Mouse (Mus musculus): ENCODE results near the gene Ankrd33b. TPM values are rescaled to one million over a fixed set of nuclear protein-coding genes. Genes with fewer than 3 reads are reported as not detected.

Ankrd33b gene
- polyA plus RNA-seq, 1 experiment, result 7.6 TPM

DNA sequence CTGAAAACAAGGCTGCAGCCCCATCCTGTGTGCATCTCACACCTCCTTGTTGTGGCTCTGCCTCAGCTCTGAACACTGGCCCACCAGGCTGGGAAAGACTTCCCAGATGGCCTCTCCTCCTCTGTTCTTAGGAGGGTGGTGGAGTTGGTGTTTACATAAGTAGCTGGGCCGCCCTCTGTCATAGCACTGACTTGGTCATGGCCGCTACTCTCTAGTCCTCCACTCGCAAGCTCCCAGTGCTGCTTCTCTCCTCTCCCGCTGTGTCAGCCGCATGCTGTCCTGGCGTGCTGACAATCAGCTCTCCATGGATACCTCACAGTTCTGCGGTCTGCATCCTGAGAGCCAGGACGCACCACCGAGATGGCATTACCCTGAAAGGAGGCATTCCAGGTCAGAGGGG lies 120.5 kb downstream of the Ankrd33b start:
- Histone ChIP-seq H3K4me1 (replicated peaks; ENCODE audit: control insufficient read depth, insufficient read depth, low read length) (peaks cover 9% of the 10 kb centered on the region; the same call in 1 of the 2 replicates), H3K4me3 (ENCODE audit: control insufficient read depth, insufficient read depth, low read length) (no peak overlapping the region), H3K36me3 (ENCODE audit: control insufficient read depth, insufficient read depth, low read length) (no peaks in the 10 kb centered on the region), H3K27me3 (ENCODE audit: control insufficient read depth, insufficient read depth, low read length) (no peaks in the 10 kb centered on the region), H3K27ac (ENCODE audit: control insufficient read depth, insufficient read depth, low read length) (no peak overlapping the region)
- TF ChIP-seq CTCF (IDR thresholded peaks at IDR 0.05; ENCODE audit: borderline replicate concordance, control insufficient read depth, extremely low read depth, insufficient read depth, low read length, poor library complexity) (no peak), POLR2A (IDR thresholded peaks at IDR 0.05; ENCODE audit: control insufficient read depth, extremely low read depth, insufficient read depth, low read length, poor library complexity) (no peak)
- WGBS, result 98% methylated on average over 9 of the region's 9 CpGs
- DNase-seq, result no peak

DNA sequence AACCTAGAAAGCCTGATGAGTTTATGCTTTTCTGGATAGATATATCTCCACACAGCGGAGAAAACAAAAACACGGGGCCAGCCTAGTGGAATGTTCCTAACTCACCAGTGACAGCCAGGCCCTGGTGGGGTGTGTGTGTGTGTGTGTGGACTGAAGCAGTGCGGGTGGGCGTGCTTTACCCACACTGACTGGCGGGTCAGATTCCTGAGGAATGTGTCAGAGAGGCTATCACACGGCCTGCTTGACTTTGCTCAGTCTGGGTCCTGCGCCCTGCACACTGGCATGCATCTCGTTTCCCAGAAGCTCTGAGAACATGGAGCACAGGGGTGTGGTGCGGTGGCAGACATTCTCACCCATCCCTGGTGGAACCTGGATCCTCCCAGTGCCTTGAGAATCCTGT lies 121.6 kb downstream of the Ankrd33b start:
- H3K27ac ChIP-seq (ENCODE audit: control insufficient read depth, insufficient read depth, low read length), result no peak overlapping the region
- no peaks in the 10 kb centered on the region for H3K36me3 ChIP-seq (ENCODE audit: control insufficient read depth, insufficient read depth, low read length)
- H3K27me3 ChIP-seq (ENCODE audit: control insufficient read depth, insufficient read depth, low read length), result no peaks in the 10 kb centered on the region
- H3K4me1 ChIP-seq (replicated peaks; ENCODE audit: control insufficient read depth, insufficient read depth, low read length), result peaks cover 9% of the 10 kb centered on the region; the same call in 1 of the 2 replicates
- H3K4me3 ChIP-seq (ENCODE audit: control insufficient read depth, insufficient read depth, low read length), result no peak overlapping the region
- 96% methylated on average over 9 of the region's 9 CpGs for WGBS
- TF ChIP-seq CTCF (IDR thresholded peaks at IDR 0.05; ENCODE audit: borderline replicate concordance, control insufficient read depth, extremely low read depth, insufficient read depth, low read length, poor library complexity), result no peak
- no peak for TF ChIP-seq POLR2A (IDR thresholded peaks at IDR 0.05; ENCODE audit: control insufficient read depth, extremely low read depth, insufficient read depth, low read length, poor library complexity)
- DNase-seq, result no peak

DNA sequence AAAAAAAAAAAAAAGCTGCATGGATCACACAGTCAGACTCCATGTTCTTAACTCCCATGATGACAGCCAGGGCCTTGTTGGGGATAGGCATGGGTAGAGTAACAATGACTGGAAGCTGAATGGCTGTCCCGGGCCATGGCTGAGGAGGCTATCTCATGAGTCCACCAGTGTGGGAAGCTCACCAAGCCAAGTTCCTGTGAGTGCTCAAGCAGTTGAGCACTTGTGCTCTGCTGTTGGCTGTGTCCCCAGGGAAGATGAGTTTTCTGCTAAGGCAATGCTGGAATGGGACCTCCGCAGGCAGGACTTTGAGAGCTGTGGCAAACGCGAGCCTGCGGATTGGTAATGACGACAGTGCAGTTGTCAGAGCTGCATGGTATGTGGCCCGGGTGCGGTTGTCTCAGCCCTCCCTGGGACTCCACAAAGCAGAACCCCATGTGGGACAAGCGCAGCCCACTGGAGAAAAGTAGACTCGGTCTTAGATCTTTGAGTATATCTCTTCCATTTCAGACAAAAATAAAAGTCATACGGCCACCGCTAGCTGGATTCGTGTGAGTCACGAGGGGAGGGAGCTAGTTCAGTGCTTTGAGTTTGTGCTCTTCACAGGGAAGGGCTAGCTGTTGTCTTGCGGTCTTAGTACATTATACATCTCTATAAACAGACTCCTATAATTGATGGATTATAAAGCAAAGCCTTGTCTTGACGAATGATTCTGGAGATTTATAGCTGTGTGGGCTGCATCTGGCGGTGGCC lies 122.7 kb downstream of the Ankrd33b start:
- H3K4me3 ChIP-seq (ENCODE audit: control insufficient read depth, insufficient read depth, low read length), result no peak overlapping the region
- TF ChIP-seq CTCF (IDR thresholded peaks at IDR 0.05; ENCODE audit: borderline replicate concordance, control insufficient read depth, extremely low read depth, insufficient read depth, low read length, poor library complexity), result no peak
- TF ChIP-seq POLR2A (IDR thresholded peaks at IDR 0.05; ENCODE audit: control insufficient read depth, extremely low read depth, insufficient read depth, low read length, poor library complexity), result no peak
- 95% methylated on average over 17 of the region's 17 CpGs for WGBS
- H3K4me1 ChIP-seq (replicated peaks; ENCODE audit: control insufficient read depth, insufficient read depth, low read length), result peaks cover 9% of the 10 kb centered on the region; the same call in 1 of the 2 replicates
- no peaks in the 10 kb centered on the region for H3K27me3 ChIP-seq (ENCODE audit: control insufficient read depth, insufficient read depth, low read length)
- no peak for DNase-seq
- H3K36me3 ChIP-seq (ENCODE audit: control insufficient read depth, insufficient read depth, low read length), result no peaks in the 10 kb centered on the region
- H3K27ac ChIP-seq (ENCODE audit: control insufficient read depth, insufficient read depth, low read length), result no peak overlapping the region

DNA sequence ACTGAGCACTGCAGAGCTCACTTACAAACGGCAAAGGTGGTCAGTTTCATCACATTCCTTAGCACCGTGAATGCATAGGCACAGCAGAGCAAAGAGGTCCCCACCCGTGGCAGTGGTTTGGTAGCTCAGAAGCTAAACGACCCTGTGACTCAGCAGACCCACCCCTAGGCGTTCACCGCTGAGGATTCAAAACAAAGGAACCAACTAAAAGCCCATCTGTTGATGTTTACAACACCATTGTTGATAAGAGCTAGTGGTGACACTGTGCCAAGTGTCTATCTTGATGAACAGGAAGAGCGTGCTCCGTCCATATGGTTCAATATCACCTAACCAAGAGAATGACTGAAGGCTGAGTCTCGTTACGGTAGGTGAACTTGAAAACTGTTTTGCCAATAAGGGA lies 124.3 kb downstream of the Ankrd33b start:
- H3K4me1 ChIP-seq (replicated peaks; ENCODE audit: control insufficient read depth, insufficient read depth, low read length), result no peaks in the 10 kb centered on the region
- no peak overlapping the region for H3K4me3 ChIP-seq (ENCODE audit: control insufficient read depth, insufficient read depth, low read length)
- DNase-seq, result no peak
- no peaks in the 10 kb centered on the region for H3K27me3 ChIP-seq (ENCODE audit: control insufficient read depth, insufficient read depth, low read length)
- no peaks in the 10 kb centered on the region for H3K36me3 ChIP-seq (ENCODE audit: control insufficient read depth, insufficient read depth, low read length)
- no peak for TF ChIP-seq CTCF (IDR thresholded peaks at IDR 0.05; ENCODE audit: borderline replicate concordance, control insufficient read depth, extremely low read depth, insufficient read depth, low read length, poor library complexity)
- no peak overlapping the region for H3K27ac ChIP-seq (ENCODE audit: control insufficient read depth, insufficient read depth, low read length)
- WGBS, result 89% methylated on average over 10 of the region's 10 CpGs

Other genes with a start within 250 kb of the Ankrd33b start
- gene Dap, start 143.4 kb downstream of the Ankrd33b start, polyA plus RNA-seq (2012; rRNA removed), result 34.9 and 48.1 TPM in 2 replicates
- 0.92 and 1.1 TPM in 2 replicates for gene Ropn1l, start 86.0 kb upstream of the Ankrd33b start, polyA plus RNA-seq (2012; rRNA removed)
- 24.0 and 27.3 TPM in 2 replicates for gene March6, start 163.3 kb upstream of the Ankrd33b start, polyA plus RNA-seq (2012; rRNA removed)
- gene Cmbl, start 197.7 kb upstream of the Ankrd33b start, polyA plus RNA-seq (2012; rRNA removed), result 7.9 and 9.2 TPM in 2 replicates
- gene Cct5, start 234.1 kb upstream of the Ankrd33b start, polyA plus RNA-seq (2012; rRNA removed), result 139 and 148 TPM in 2 replicates
- 8.2 and 8.4 TPM in 2 replicates for gene Fam173b, start 234.1 kb upstream of the Ankrd33b start, polyA plus RNA-seq (2012; rRNA removed)